Mouse (Mus musculus): ENCODE data around the gene Adam15. TPM values are rescaled to one million over a fixed set of nuclear protein-coding genes. Genes with fewer than 3 reads are reported as not detected.

Gene Adam15
- polyA plus RNA-seq, 1 experiment, result 223 TPM

DNA sequence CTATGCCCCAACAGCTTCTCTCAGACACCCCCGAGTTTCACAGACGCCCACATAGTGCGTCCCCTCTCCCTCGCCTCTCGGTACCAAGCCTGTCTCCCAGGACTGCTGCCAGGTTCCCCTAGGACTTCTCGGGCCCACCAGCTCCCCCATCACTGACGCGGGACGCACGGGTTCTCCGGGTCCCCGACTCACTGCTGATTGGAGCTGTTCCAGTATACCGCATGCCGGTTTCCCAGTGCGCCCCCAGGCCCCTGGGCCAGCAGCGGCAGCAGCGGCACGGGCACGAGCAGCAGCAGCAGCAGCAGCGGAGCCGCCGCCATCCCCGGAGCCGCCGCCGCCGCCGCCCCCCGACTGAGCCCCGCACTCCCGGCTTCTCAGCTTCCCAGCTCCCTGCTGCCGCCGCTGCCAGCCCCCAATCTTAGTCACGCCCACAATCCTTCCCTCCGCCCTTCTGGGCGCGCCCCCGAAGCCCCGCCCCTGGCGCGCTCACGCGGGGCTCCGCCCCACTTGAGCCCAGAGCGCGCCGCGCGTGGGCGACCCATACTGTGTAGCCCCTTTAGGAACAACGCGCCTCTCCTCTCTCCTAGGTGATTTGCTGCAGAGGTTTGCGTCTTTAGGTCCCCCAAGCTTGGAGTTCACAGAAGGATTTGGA lies 27.2 kb downstream of the Adam15 start, which contains the start of gene Efna3:
TSS of gene Efna3 (minus strand) at position 452 of the 652 bp plus-strand sequence.
- DNase-seq (ENCODE audit: low read depth), result no peak

GRCm38 (mm10) chr3:89322131-89322500 lies 27.7 kb downstream of the Adam15 start:
- DNase-seq (ENCODE audit: low read depth), result no peak

- DNase-seq (ENCODE audit: low read depth), result no peak
Measured at GRCm38 (mm10) chr3:89321183-89322130, 28.3 kb downstream of the Adam15 start.

DNA sequence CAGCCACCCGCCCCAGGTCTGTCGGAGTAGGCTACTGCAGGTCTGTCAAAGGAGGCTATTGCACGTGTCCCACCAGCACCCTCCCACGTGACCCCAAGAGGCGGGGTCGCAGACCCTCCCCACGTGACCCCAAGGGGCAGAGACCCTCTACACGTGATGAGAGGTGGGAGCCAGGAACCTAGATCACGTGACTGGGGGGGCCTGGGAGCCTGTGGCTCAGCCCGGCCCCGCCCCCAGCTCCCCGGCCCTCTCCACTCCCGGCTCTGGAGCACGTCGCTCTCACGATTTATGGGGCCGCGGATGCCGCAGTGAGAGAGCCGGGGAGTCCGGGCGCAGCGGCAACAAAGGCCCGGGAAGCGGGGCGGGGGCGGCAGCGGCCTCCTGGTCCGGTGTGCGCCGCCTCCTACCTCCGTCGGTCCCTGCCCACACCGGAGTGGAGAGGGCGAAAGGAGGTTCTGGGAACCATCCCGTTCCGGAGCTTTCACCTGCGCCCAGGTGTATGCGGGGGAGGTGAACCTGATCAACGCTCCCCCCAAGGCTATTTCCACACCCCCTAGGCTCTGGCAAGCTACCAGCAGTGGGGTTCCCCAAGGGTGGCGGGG lies 29.1 kb downstream of the Adam15 start:
- DNase-seq (ENCODE audit: low read depth), result no peak

DNA sequence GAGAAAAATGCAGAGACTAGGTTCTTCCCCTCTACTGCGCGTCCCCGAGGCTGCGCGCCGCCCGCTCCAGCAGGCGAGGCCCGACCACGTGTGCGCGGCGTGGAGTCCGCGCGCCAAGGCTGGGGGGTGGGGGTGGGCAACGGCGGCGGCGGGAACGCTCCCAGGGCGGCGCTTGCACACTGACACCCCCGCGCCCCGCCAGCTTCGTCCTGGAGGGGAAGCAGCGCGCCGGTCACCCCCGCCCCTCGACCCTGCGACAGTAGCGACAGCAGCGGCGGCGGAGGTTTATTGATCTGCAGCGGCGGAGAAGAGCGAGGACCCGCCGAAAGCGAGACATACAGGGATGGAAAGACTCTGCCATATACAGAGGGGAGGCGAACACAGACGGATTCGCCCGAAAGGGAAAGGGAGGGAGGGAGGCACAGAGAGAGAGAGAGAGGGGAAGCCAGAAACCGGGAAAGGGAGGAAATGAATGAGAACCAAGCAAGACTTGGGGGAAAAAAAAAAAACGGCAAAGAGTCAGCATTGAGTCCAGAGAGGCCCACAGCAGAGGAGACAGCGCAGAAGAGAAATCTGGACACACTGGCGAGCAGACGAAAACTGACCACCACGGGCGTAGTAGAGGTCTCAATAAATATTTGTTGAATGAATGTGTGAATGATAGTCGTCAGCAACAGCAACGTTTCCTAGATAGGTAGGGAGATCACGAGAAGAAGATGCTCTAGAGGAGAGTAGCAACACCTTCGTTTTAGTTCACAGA lies 30.0 kb downstream of the Adam15 start:
- no peak for DNase-seq (ENCODE audit: low read depth)

DNA sequence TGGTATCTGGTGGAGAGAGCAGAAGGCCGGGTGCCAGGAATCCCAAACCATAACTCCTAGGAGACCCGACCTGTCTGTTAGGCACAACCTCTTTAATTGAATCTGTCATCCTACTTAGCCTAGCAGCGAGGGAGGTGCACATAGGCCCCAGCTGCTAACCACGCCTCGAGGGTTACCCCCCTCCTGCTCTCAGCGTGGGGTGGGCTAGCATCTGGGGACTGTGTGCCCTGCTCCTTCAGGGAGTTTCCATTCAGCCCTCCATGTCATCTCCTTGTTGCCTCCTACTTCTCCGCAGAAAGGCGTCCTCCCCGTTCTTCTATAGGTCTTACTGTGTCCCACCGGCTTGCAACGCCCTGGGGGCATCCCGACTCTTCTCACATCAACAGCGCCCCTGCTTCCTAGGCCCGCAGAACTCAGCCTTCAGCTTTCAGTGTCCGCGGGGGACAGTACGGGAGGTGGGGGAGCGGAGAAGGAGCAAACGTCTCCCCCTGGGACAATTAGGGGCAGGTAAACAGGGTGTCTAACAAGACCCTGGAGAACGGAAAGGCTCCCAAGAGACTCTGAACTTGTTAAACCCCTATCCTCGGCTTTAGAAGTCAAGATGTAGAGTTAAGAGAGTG lies 30.7 kb downstream of the Adam15 start:
- DNase-seq (ENCODE audit: low read depth), result no peak

GRCm38 (mm10) chr3:89318316-89318715 lies 31.5 kb downstream of the Adam15 start:
- no peak for DNase-seq (ENCODE audit: low read depth)

DNA sequence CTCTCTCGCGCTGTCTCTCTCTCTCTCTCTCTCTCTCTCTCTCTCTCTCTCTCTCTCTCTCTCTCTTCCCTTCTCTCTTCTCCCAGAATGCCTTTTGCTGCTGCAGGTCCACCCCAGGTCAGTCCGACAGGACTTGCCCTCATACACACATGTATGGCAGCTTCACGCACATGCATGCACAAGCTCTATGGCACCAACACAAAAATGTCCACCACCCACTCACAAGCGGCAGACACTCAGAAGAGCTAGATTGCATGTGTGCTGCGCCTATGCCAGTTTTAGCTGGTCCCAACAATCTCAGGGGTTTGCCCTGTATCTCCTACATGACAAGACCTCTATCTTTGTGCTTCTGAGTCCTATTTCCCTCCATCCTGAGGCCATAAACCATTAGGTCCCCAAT lies 32.5 kb downstream of the Adam15 start:
- no peak for DNase-seq (ENCODE audit: low read depth)

GRCm38 (mm10) chr3:89316833-89317232 lies 33.0 kb downstream of the Adam15 start:
- no peak for DNase-seq (ENCODE audit: low read depth)

DNA sequence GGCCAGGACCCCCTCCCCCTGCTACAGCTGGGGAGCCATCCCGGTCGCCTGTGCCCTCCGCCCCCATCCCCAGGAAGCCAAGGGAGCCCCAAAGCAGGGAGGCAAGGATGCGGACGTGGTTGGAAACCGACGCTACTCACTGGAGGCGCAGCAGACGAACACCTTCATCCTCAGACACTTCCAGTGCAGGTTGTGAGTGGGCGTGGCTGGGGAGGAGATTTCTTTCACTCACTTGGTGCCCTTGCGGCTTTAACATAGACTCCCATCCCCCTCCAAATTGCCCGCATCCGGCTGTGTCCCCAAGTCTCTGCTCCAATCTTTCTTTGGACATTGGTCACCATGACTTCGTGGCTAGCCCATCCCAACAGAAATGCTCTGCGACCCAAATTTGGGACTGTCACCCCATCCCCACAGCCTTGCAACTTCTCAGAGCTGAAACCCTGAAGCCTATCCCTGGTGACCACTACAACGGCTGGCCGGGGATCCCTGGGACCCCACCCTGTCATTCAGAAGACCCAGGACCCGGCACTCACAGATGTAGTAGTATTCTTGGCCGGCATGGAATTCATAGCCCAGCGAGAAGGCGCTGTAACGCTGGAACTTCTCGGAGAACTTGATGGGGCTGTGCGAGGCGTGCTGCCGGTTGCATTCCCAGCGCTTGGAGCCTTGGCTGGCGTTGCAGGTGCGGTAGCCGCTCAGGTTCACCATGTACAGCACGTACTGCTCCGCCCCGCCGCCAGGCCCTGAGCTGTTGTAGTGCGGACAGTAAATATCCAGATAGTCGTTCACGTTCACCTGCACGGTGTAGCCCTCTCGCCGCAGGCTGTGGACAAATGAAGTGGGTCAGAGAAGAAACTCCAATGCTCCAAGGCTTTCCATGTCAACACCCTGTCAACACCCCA lies 33.6 kb downstream of the Adam15 start:
- no peak for DNase-seq (ENCODE audit: low read depth)

DNA sequence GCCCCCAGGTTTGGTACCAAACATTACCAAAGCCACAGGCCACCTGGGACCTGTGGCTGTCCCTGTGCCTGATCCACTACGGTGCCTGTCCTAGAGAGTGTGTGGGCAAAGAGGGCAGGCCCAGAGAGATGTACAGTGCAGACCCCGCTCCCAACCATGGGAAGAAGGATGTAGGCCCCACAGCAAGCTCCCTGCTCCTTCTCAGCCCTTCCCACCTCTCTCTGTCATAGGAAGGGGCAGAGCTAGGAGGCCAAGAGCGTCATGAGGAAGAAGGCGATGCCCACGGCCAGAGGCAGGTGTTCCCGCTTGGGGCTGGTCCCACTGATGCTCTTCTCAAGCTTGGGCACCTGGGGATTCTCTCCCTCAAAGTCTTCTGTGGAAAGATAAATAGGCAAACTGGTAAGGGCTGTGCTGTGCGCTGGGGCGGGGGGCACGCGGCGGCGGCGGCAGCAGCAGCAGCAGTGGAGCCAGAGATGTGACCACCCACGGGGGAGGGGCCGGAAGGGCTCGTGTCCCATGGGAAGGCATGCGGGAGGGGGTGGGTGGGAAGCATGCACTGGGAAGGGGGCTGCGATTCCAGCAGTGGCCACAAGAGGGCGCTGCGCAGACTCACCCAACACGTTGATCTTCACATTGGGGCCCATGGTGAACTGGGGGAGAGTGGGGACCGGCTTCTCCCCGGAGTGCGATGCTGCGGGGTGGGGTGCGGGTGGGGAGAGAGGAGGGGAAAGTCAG lies 34.4 kb downstream of the Adam15 start:
- DNase-seq (ENCODE audit: low read depth), result no peak

GRCm38 (mm10) chr3:89314791-89315190 lies 35.0 kb downstream of the Adam15 start:
- no peak for DNase-seq (ENCODE audit: low read depth)

DNA sequence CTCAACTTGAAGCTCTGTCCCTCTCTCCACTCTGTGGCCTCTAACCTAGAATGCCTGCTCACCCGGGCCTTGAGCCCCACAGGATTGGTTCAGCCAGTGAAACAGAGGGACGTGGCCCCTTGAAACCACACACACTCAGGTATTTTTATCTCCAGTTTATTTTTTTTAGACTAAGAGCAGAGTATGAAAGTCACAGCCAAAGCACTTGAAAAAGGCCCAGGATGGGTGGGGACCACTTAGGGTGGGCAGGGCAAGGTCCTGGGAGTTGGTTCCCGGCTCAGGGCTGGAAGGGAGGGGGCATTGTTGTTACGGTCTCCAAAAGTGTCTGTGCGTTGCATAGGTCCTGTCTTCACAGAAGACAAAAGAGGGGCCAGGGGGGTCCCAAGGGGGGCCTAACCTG lies 35.5 kb downstream of the Adam15 start:
- DNase-seq (ENCODE audit: low read depth), result no peak

DNA sequence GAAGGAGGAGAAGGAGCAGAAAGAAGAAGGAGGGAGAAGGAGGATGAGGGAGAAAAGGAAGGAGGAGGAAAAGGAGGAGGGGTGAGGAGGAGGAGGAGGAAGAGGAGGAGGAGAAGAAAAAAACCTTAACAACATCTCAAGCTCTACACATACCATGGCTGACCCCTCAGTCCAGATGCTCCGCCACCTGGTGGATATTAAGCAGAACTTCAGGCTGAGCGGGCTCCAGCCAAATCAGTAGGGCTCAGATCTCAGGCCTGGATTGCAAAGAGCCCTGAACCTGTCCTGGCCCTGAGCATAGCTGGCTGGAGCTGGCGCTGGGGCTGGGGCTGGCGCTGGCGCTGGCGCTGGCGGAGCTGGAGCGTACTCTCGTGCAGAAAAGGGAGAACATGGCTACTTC lies 41.7 kb downstream of the Adam15 start:
- no peak for DNase-seq (ENCODE audit: low read depth)

- no peak for DNase-seq (ENCODE audit: low read depth)
Measured at GRCm38 (mm10) chr3:89305551-89306325, 44.1 kb downstream of the Adam15 start.

DNA sequence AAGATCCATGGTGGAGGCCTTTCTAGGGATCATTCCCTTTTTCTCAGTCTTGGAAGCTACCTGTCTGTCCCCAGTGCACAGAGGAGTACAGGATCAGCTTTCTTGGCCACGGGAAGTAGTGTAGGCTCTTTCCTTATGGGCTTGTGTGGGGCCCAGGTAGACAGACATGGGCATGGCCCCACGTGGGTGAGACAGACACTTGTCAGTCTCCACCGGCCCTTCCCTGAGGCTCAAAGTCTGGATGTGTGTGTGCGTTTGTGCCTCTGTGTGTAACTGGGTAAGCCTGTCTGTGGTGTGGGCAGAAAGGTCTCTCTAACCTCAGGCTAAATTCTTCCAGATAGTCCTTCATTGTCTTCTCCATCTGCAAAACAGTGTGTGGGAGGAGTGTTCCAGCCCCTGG lies 44.7 kb downstream of the Adam15 start:
- DNase-seq (ENCODE audit: low read depth), result no peak

GRCm38 (mm10) chr3:89304440-89304839 lies 45.4 kb downstream of the Adam15 start:
- no peak for DNase-seq (ENCODE audit: low read depth)

GRCm38 (mm10) chr3:89300514-89300913 lies 49.3 kb downstream of the Adam15 start:
- no peak for DNase-seq (ENCODE audit: low read depth)

GRCm38 (mm10) chr3:89300071-89300470 lies 49.7 kb downstream of the Adam15 start:
- no peak for DNase-seq (ENCODE audit: low read depth)

Measured in gonadal fat pad, adult 2 months (tissue).